Mouse (Mus musculus) embryonic fibroblast, embryonic 13.5 days (primary cell): ENCODE measurements at regions not wholly inside any gene's neighbourhood (a gene's known extent, or its start where the extent isn't known, plus 50 kb on each side); places are given as distances from the start of the nearest gene placed in this dataset.

Experiments used
- CTCF ChIP-seq: IDR thresholded peaks from 2 replicates; pipeline ENCODE4 v1.5.1; 2011; ENCODE audit warnings: mild to moderate bottlenecking, control low read depth, low read length, moderate library complexity, borderline replicate concordance; ENCODE audit not compliant: insufficient read depth
- POLR2A ChIP-seq: IDR thresholded peaks from 2 replicates; pipeline ENCODE4 v1.6.1; 2011; ENCODE audit warnings: low read depth, mild to moderate bottlenecking, control low read depth, low read length, moderate library complexity

DNA sequence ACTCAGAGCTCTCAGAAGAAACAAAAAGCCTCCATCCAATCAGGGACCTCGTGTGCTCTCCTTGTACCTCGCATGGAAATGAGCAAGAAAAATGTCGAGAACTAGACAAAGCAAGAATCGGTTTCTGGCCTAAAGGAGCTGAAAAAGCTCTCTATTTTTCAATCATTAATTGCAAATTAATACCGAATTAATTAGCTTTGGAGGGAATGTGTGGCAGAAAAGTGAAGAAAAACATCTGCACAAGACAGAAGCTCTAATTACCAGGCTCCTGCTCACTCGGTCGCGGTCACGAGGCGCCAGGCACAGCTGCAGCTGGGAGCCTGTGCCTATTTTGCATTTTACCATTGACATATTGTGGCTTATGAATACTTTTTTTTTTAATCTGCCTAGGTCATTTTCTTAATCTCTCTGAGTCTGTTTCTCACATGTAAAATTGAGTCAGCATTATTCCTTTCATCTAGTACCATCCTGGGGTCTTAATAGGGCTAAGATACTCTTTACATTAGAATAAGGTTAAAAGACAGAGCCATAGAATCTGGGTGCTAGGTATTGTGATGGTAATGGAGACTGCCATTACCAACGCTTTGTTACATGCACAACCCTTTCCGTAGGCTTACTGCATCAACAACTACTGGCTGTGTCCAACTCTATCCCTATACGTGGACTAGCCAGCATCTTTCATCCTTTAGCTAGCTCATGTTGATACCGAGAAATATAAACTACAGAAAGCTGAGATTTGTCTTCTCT is 109.8 kb upstream of the Zc3h12c start:
- TF ChIP-seq CTCF (no peak), POLR2A (no peak)
